Mouse (Mus musculus): ENCODE measurements around the gene Gm27027. TPM values are rescaled to one million over a fixed set of nuclear protein-coding genes. Genes with fewer than 3 reads are reported as not detected.

The Gm27027 gene
- total RNA-seq (2015) = not detected in 2 replicates
- not detected in 2 replicates for total RNA-seq (2017)

DNA sequence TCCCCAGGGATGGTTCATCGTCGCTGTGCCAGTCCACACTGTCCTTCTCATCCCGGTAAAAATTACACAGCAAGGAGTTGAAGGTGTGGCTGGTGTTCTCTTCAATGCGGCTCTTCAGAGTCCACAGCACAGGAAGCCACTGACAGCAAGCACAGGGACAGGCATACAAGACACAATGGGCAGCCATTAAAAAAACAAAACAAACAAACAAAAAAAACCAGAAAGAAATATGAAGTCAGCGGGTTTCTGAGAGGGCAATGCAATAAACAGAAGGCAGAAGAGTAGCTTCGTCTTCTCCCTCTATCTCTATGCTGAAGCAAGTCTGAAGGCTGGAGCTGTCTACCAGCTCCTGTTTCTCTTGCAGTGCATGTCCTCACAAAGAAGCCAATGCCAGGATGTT, at the start of gene Gm27027:
TSS of gene Gm27027 (minus strand) at position 101 of the 400 bp plus-strand sequence.
- no peak for ATAC-seq (replicated peaks; ENCODE audit: poor library complexity)

DNA sequence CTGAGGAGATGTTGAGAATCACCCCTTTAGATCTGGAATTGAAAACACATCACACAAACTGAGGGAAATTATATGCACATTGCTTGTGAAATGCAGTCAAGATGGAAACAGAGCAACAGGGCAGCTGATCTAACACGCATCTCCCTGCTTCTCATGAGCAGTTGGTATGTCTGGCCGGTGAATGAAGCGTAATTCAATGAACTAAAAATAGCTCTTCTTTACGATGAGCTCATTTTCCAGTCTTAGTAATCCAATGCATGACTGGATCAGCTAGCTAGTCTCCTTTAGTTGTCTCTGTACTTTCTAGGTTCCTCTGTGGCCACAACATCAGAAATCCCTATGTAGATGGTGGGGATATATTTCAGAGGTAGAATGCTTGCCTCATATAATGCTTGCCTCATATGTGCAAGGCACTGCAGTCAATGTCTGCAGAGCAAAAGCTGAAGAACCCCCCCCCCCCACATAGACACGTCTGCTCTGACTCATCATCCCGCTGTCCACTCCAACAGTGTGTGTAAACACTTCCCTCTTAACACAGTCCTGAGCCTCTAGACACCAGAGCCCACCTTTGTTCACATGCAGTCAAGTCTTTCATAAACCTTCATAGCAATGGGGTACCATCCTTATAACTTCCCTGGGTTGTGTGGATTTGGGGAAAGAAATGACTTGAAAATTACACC, 49.4 kb upstream of the Gm27027 start:
- ATAC-seq (replicated peaks; ENCODE audit: poor library complexity) = no peak

DNA sequence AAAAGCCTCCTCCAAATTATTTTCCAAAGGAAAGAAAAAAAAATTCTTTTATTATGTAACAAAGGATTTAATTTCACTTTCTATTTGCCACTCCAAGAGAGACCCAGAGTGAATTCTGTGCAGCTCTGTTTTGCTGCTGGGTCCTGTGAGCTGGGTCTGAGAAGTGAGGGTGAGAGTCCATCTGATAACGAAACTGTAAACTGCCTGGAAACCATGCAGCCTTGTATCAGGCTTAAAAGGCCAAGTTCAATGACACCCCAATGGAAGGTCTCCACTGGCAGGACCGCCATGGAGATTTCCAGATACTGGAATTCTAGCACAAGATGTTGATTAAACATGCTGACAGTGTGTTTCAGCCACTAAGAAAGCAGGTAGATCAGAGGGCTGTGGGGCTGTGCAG, 48.0 kb upstream of the Gm27027 start:
- ATAC-seq (replicated peaks; ENCODE audit: poor library complexity) = no peak

DNA sequence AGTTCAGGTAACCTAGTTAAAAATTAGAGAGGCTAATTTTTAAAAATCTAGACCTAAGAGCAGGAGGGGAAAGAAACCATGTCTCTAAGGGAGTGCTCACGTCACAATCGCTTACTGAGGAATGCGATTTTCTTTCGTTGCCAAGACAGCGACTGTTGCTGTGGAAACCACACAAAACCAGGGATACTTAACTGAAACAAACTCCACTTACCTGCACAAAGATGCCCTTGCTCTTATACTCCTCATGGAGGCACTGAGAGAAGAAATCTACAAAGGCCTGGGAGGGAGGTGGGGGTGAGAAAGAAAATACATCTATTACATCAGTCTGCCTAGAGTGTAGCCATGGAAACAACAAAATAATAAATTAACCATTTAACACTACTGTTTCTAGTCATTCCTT, 47.5 kb upstream of the Gm27027 start:
- ATAC-seq (replicated peaks; ENCODE audit: poor library complexity) = no peak

DNA sequence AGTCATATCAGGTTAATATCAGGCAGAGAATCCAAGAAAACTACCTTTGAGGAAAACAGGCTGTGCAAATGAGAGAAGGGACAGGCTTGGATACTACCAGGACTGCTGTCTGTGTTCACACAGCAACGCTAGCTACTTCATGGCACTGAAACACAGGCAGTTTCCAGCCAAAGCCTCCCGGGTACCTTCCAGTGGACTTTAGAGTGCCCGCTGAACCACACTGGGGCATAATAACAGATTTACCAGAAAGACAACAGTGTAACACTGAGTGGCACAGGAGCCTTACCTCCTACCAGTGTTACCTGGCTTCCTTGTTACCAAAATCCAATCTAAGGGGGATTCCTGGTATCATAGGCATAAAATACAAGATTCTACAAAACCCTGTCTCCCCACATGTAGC, 46.3 kb upstream of the Gm27027 start:
- no peak for ATAC-seq (replicated peaks; ENCODE audit: poor library complexity)

DNA sequence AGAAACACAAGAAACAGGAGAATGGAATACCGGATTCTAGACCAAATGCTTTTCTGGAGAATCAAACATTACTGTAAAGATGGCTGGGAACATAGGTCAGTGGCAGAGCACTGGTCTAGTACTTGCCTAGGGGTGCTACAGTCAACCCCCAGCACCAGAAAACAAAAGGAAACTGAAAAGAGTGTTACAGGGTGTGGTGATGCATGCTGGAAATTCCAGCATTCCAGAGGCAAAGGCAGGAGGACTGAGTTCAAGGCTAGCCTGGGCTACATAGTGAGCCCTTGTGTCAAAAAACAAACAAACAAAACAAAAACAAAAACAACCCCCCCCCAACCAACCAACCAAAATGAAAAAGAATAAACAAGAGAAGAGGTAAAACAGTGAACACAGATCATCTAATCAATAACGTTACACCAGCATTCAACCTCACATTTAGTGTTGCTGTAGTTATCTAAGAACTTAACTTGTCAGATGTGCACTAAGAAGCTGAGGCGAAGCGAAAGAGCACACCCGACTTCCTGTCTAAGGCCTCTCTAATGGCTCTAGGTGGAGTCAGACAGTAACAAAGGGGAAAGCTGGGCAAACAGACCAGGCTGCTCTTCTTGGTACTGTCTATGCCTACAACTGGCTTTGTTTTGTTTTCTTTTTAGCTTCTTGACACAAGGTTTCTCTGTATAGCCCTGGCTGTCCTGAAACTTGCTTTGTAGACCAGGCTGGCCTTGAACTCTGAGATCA, 44.4 kb upstream of the Gm27027 start:
- no peak for ATAC-seq (replicated peaks; ENCODE audit: poor library complexity)

DNA sequence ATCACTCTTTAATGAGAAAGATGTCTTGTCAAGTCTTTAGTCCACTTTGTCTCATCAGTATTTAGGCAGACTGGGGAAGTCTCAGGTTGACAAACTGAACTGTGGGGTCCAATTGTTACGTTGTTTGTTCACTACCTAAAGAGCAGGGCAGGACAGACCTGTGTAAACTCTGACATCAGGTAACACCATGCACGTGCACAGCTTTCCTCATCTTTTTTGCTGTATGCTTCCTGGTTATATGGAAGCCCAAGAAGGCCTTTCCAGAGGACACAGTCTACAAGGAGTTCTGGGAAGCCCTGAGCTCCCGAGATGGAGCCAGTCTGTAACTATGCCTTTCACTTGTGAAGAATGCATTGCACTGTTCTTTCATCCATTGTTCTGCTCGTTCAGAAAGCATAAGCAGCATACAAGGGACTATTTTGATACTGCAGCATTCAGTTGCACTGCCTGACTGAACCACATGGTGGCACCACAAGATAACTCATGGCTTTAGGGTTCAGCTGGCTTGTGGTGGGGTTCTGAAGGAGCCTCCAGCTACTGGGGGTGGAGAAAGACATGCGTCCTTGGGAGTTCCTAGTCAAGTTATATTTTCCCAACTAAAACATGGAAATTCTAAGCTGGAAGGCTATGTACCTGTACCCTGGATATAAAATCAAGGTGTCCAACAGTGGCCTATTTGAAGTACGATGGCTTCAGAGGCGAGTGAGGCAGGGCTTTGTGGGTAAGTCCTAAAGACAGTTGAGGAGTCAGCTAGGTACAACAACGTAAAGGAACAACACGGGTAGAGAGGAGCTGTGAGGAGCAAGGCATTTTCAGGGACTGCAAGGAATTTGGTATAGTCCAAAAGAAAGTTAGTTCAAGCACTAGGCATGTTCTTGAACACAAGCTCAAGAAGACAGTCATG, 39.5 kb upstream of the Gm27027 start:
- peak; percentile 97 for ATAC-seq (replicated peaks; ENCODE audit: poor library complexity)

DNA sequence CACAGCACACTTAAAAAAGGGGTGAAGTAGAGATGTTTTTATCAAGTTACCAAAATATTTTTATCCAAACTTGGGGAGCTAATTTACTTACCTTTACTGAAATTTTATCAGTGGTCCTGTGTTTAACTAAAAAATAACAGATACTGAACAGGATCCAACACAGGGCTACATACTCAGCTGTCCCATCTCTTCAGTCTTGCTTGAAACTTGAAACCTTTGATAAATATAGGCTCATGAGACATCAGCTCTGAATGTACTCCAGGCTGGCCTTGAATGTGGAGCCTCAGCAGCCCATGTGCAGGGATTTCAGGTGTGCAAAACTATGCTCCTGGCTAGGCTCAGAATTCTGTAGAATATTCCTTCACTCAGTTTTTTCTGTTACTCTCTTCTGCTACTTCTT, 34.4 kb upstream of the Gm27027 start:
- no peak for ATAC-seq (replicated peaks; ENCODE audit: poor library complexity)

DNA sequence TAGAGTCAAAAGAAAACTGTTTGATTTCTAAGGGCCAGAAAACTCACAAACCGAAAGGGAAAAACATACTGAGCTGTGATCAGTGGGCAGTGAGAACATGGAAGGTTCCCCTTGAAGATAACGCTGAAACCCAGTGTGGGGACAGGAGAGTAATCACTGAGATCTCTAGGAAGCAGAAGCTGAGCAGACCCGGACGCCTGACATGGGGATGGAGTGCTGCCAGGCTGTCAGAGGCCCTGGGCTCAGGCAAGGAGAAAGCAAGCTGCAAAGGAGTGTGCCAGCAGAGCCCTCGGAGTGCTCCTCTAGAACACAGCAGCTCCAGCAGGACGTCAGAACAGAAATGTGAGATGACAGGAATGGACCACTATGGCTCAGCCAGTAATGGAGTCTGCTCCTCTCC, 28.5 kb upstream of the Gm27027 start:
- ATAC-seq (replicated peaks; ENCODE audit: poor library complexity) = no peak

DNA sequence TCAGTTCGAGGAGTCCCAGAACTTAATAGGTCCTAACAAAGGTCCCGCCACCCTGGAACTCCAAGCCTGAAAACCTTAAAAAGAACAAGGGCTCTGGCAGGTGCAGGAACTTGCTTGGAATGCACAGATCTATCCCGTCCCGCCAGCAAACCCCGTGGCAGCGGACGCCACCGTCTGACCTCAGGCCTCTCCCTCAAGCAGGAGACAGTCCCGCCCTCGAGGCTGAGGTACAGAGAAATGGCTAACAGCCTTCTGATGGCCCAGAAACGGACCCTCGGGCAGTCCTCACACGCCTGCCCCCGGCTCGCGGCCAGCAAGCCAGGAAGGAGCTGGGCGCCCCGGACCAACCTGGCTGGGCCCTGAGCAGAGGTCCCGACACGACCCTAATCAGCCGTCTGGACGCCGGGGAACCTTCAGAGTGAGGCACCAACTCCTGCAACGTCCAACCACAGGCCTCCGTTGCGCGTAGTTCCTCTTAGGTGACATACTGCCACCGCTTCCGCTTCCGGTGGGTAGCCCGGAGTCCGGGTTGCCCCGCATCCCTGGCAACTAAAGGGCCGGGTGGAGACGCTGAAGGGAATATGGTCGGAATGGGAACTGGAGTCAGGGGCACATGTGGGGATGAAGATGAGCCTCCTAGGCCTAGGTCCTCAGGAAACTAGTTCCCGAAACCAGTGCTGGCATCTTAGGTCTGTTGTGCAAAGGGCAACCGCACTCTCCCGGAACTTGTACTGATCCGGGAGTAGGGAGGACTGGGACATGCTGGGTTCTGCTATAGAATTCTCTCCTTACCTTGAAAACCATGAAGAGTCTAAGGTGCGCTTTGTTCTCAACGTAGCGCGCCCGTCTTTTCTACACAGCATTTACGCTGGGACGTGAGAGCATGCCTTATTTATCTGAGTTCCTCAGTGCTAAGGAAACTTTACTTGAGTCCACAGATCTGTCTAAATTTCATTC, 14.5 kb upstream of the Gm27027 start, which contains the start of gene Alkbh3:
TSS of gene Alkbh3 (minus strand) at position 473 of the 957 bp plus-strand sequence.
- ATAC-seq (replicated peaks; ENCODE audit: poor library complexity) = peak; percentile 100

DNA sequence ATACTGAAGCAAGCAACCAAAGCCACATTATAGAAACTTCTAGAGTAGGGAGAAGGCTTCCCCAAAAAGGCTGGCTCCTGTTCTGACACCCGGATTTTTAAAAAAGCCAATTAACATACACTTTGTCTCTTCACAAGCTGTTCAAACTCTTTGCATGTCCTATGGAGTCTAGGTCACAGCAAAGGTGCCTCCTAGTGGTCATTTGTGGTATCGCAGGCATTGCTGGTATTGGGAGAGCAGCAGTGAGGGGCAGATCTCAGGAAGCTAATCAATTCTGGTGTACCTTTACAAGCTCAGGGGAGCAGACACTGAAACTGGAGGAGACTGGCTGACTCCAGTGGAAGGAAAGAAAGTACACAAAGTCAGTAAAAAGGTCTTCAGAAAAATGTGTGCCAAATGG, 6.2 kb upstream of the Gm27027 start:
- ATAC-seq (replicated peaks; ENCODE audit: poor library complexity) = peak; percentile 95

DNA sequence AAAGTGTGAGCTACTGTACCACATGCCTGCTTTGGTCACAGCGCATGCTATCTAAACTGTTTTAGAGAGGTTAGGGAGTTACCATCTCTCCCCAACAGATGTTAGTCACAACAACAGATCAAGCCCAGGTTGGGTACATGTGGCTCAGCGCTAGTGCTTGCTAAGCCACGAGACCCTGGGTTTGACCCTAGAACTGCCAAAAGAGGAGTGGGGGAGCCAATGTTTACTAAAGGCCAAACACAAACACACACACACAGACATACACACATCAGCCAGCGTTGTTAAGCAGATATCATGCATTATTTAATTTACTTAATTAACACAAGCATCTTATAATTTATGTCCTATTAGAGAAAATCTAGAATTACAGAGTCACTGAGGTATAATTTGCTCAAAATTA, 5.8 kb upstream of the Gm27027 start:
- ATAC-seq (replicated peaks; ENCODE audit: poor library complexity) = no peak

DNA sequence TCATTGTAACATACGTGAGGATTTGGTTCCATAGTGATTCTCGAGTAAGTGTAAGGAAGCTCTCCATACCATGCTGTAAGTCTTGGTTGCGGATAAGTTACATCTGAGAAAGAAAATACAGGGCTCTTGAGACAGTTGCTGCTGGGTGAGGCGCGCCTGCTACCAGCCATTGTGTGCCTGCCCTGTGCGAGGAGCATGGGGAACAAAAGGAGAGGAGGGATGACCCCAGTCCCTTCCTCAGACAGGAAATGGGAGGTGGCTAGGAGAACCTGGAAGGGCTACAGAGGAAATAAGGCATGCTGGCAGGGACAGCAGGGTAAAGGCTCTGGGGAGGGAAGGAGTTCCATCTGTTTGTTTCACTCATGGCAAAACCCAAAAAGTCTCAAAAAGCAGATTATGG, 5.3 kb upstream of the Gm27027 start:
- no peak for ATAC-seq (replicated peaks; ENCODE audit: poor library complexity)

DNA sequence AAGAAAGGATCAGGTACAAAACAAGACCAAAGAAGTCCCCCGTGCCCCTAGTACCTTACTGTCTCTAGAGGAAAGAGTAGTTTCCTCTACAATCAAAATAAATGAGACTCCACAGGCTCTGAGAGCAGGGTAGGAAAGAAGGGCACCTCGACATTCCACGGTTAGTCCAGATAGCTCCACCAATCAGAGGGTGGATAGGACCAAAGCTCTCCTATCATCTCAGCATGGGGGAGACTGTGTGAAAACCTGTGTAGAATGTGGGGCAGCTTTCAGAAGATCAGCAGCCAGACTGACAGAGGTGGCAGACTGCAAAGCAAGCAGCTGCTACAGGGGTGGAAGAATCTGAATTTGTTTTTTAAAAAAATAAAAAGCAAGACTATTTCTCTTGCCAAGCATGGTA, 3.3 kb downstream of the Gm27027 start:
- ATAC-seq (replicated peaks; ENCODE audit: poor library complexity) = no peak

DNA sequence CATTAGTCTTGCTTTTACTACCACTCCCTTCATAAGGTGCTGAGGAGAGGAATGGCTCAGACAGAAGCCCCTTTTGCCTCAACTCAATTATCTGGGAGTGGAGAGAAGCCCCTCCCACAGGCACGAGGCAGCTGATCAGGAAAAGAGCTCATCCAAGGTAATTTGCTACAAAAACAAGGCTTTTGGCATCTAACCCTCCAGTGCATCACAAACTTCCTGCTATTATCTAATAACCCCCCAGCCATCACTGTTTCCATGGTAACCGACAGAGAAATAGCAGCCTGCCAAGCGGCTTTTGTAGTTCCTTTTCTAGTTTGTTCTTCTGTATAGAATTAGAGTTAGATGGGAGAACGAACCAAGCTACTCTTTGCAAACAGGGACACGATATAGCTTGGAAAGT, 3.9 kb downstream of the Gm27027 start:
- no peak for ATAC-seq (replicated peaks; ENCODE audit: poor library complexity)

DNA sequence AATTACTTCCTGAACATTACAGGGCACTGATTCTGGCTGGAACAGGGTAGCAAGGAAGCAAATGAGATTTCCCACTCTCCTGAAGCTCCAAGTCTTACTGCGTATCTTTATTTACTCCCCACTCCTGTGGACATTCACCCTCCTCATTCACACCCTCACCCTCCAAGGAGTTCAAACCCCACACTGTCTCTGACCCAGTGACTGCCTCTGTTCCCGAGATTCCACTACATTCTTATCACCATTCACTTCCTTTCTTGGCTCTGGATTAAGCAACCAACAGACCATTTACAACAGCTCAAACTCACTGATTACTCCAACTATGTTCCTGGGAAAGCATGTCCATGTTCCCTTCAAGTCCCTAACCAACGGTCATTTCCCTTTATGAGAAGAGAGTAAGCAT, 4.8 kb downstream of the Gm27027 start:
- no peak for ATAC-seq (replicated peaks; ENCODE audit: poor library complexity)

DNA sequence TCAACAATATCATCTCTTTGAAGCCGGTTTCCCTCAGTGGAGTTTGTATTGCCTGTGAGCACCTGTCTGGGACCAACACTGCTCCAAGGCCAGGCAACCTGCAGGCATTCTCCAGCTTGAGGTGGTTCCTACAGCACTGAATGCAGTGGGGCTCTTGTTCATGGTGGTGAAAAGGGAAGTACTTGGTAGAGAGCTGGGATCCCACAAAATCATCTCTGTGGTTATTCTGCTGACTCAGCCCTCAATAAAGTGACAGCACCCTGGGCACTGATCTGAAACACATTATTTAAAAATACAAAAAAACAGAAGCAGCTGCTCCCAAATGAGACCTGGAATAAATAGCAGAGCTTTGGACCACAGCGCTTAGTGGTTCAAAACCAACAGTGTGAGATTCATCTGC, 7.7 kb downstream of the Gm27027 start:
- ATAC-seq (replicated peaks; ENCODE audit: poor library complexity) = peak; percentile 85

DNA sequence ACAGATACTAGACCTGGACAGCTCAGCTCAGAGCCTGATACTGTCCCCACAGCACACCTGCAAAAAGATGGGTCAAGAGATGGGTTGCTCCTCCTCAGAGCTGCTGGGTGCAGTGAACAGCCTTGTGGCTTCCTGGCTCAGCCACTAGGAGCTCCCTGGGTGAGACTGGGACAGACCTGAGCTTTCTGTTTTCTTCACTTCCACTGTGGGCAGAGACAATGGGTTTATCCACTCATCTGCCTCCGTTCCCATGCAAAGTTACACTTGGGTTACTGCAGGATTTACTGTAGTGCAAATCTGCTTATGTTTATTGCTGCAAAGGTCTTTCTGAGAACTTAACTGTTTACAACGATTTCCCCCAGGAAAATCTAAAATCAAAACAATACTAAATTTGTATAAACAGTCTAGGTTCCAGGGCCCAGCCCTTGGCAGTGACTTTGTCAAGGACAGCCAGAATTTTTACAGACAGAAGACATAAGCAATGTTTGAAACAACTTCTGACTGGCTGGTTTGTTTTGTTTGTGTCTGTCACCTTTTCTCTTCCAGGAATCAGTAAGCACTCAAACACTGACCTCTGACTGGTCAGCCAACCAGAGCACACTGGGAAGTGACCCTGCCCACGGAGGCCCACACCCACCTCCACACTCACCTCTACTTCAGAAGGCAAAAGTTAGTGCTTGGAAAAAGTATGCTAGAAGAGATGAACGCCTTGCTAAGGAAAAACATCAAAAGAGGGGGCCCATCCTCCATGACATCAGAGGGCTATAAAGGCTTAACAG, 13.5 kb downstream of the Gm27027 start:
- no peak for ATAC-seq (replicated peaks; ENCODE audit: poor library complexity)

DNA sequence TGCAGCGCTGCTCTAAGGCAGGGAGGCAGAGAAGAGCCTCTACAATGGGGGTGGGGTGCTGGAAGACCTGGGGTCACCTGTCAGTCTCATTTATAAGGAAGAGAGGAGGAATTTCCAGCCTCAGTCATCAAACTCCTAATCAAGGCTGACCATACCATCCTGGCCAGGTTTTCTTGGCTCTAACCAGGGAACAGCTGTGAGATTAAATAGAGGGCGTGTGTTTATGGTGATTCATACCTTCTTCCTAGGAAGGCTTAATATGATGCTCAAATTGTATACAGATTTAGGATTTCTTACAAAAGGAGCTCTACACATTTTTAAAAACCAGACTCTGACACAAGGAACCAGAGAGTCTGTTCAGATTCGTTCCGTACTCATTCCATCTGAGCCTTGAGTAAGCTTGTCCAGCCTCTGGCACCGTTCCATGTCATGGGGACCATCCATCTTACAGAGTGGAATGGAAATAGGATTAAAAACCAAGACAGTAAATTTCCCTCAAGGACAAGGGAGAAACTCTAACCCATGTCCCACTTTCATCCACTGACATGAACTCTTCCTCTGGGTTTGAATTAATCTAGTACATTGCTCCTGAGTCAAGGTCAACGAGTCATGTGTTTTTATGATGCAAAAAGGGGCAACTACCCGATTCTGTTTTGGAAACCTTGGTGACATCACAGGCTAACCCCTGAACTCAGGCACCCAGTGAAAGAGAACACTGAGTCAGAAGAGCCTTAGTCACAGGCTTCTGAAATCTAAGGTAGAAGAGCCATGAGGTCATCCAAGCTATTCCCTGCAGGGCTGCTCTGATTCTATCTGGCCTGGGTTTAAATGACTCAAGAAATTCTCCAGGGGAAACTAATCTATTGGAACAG, 16.7 kb downstream of the Gm27027 start:
- ATAC-seq (replicated peaks; ENCODE audit: poor library complexity) = no peak
